Mouse (Mus musculus): ENCODE measurements around the gene Lmbr1l. TPM values are rescaled to one million over a fixed set of nuclear protein-coding genes. Genes with fewer than 3 reads are reported as not detected.

The Lmbr1l gene
- polyA plus RNA-seq, 1 experiment from 2014 or later, result 4.9 TPM

- Histone ChIP-seq H3K9me3 (ENCODE audit: low read length) (no peaks in the 10 kb centered on the region), H3K27me3 (ENCODE audit: insufficient read depth, low read length) (no peaks in the 10 kb centered on the region), H3K4me2 (ENCODE audit: low read depth, low read length) (peak overlapping the region; percentile 98), H3K27ac (ENCODE audit: low read depth) (peak overlapping the region; percentile 68), H3K9ac (replicated peaks) (peak overlapping the region; percentile 99), H3K4me3 (ENCODE audit: low read depth, low read length) (peak overlapping the region; percentile 87), H3K4me1 (ENCODE audit: insufficient read depth) (peaks cover 32% of the 10 kb centered on the region), H3K36me3 (replicated peaks; ENCODE audit: insufficient read depth, low read length) (peaks cover 36% of the 10 kb centered on the region)
- DNase-seq, result peak; percentile 14
- 28% methylated on average over 11 of the region's 11 CpGs for WGBS (ENCODE audit: insufficient replicate concordance)
- TF ChIP-seq CTCF (IDR thresholded peaks at IDR 0.05; ENCODE audit: low read depth) (no peak), EP300 (IDR thresholded peaks at IDR 0.05; ENCODE audit: low read depth) (no peak)
- no peak for ATAC-seq
Measured at GRCm38 (mm10) chr15:98868346-98869063, 49.5 kb downstream of the Lmbr1l start.

DNA sequence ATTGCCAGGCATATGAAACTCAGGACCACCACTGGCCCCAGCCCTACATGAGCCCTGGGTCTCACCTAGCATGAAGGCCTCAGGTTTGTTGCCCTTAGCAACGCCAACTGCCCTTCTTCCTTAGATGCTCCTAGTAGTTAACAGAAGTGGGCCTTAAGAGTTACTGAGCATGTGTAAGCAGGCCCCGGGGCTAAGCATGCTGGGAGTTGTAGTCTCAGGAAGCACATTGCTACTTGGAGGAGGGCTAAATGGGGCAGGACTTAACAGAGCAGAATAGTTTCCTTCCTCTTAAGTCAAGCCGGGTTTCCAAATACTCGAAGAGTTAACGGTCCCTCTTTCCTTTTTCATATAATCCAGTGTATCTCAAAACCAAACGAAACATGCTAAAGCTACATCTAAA is 50.7 kb downstream of the Lmbr1l start:
- Histone ChIP-seq H3K27me3 (ENCODE audit: insufficient read depth, low read length) (no peaks in the 10 kb centered on the region), H3K4me1 (ENCODE audit: insufficient read depth) (peaks cover 32% of the 10 kb centered on the region), H3K4me2 (ENCODE audit: low read depth, low read length) (peak overlapping the region; percentile 98), H3K4me3 (ENCODE audit: low read depth, low read length) (peak overlapping the region; percentile 87), H3K9ac (replicated peaks) (peak overlapping the region; percentile 99), H3K36me3 (replicated peaks; ENCODE audit: insufficient read depth, low read length) (peaks cover 48% of the 10 kb centered on the region), H3K9me3 (ENCODE audit: low read length) (no peaks in the 10 kb centered on the region), H3K27ac (ENCODE audit: low read depth) (peak overlapping the region; percentile 68)
- TF ChIP-seq EP300 (IDR thresholded peaks at IDR 0.05; ENCODE audit: low read depth) (no peak), CTCF (IDR thresholded peaks at IDR 0.05; ENCODE audit: low read depth) (no peak)
- WGBS (ENCODE audit: insufficient replicate concordance), result 26% methylated on average over 6 of the region's 6 CpGs
- ATAC-seq (no peak), DNase-seq (peak; percentile 57)

- Histone ChIP-seq H3K27ac (ENCODE audit: low read depth) (no peak overlapping the region), H3K9ac (replicated peaks) (no peak overlapping the region), H3K27me3 (ENCODE audit: insufficient read depth, low read length) (no peaks in the 10 kb centered on the region), H3K4me1 (ENCODE audit: insufficient read depth) (peaks cover 32% of the 10 kb centered on the region), H3K9me3 (ENCODE audit: low read length) (no peaks in the 10 kb centered on the region), H3K36me3 (replicated peaks; ENCODE audit: insufficient read depth, low read length) (peaks cover 56% of the 10 kb centered on the region), H3K4me3 (ENCODE audit: low read depth, low read length) (no peak overlapping the region), H3K4me2 (ENCODE audit: low read depth, low read length) (no peak overlapping the region)
- DNase-seq (no peak), ATAC-seq (no peak)
- 84% methylated on average over 5 of the region's 5 CpGs for WGBS (ENCODE audit: insufficient replicate concordance)
- TF ChIP-seq EP300 (IDR thresholded peaks at IDR 0.05; ENCODE audit: low read depth), result no peak
- TF ChIP-seq CTCF (IDR thresholded peaks at IDR 0.05; ENCODE audit: low read depth), result no peak
Measured at GRCm38 (mm10) chr15:98866501-98866900, 51.5 kb downstream of the Lmbr1l start.

- ATAC-seq (no peak), DNase-seq (no peak)
- Histone ChIP-seq H3K36me3 (replicated peaks; ENCODE audit: insufficient read depth, low read length) (peaks cover 63% of the 10 kb centered on the region), H3K27me3 (ENCODE audit: insufficient read depth, low read length) (no peaks in the 10 kb centered on the region), H3K9ac (replicated peaks) (no peak overlapping the region), H3K27ac (ENCODE audit: low read depth) (no peak overlapping the region), H3K4me3 (ENCODE audit: low read depth, low read length) (no peak overlapping the region), H3K4me2 (ENCODE audit: low read depth, low read length) (no peak overlapping the region), H3K9me3 (ENCODE audit: low read length) (no peaks in the 10 kb centered on the region), H3K4me1 (ENCODE audit: insufficient read depth) (peaks cover 32% of the 10 kb centered on the region)
- no peak for TF ChIP-seq EP300 (IDR thresholded peaks at IDR 0.05; ENCODE audit: low read depth)
- TF ChIP-seq CTCF (IDR thresholded peaks at IDR 0.05; ENCODE audit: low read depth), result no peak
- 93% methylated on average over 8 of the region's 8 CpGs for WGBS (ENCODE audit: insufficient replicate concordance)
Measured at GRCm38 (mm10) chr15:98865771-98866170, 52.3 kb downstream of the Lmbr1l start.

DNA sequence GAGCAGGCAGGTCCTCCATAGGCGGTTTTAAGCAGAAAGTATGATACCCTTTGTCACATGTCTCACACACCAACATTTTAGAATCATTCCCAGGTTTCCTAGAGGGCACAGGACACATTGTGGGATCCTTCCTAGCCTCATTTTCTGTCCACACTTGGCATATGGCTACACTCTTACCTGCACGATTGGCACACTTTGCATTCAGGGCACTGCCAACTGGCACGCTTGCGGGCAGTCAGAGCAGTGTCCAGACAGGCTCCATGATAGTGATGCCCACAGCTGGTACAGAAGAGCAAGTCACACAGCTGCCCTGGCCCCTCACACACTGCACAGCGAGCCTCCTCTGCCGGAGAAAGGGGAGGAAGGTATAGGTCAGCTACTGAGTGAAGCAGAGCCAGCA is 53.1 kb downstream of the Lmbr1l start:
- H3K4me2 ChIP-seq (ENCODE audit: low read depth, low read length), result no peak overlapping the region
- H3K36me3 ChIP-seq (replicated peaks; ENCODE audit: insufficient read depth, low read length), result peaks cover 72% of the 10 kb centered on the region
- H3K4me1 ChIP-seq (ENCODE audit: insufficient read depth), result peaks cover 30% of the 10 kb centered on the region
- no peaks in the 10 kb centered on the region for H3K27me3 ChIP-seq (ENCODE audit: insufficient read depth, low read length)
- H3K9ac ChIP-seq (replicated peaks), result no peak overlapping the region
- no peak for ATAC-seq
- H3K9me3 ChIP-seq (ENCODE audit: low read length), result no peaks in the 10 kb centered on the region
- no peak for TF ChIP-seq EP300 (IDR thresholded peaks at IDR 0.05; ENCODE audit: low read depth)
- TF ChIP-seq CTCF (IDR thresholded peaks at IDR 0.05; ENCODE audit: low read depth), result no peak
- no peak overlapping the region for H3K27ac ChIP-seq (ENCODE audit: low read depth)
- H3K4me3 ChIP-seq (ENCODE audit: low read depth, low read length), result no peak overlapping the region
- no peak for DNase-seq
- WGBS (ENCODE audit: insufficient replicate concordance), result 92% methylated on average over 6 of the region's 6 CpGs

DNA sequence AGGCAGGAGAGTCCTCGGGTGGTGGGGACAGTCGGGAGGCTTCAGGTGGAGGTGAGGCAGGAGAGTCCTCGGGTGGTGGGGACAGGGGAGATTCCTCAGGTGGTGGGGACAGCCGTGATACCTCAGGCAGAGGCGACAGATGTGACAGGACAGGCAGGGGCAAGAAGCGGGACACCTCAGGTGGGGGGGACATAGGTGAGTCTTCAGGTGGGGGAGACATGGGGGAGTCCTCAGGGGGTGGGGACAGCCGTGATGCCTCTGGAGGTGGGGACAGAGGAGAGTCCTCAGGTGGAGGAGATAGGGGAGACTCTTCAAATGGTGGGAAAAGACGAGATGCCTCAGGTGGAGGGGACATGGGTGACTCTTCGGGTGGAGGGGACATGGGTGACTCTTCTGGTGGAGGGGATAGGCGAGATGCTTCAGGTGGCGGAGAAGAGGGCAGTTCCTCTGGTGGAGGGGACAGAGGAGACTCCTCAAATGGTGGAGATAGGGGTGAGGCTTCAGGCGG is 54.5 kb downstream of the Lmbr1l start:
- Histone ChIP-seq H3K9ac (replicated peaks) (no peak overlapping the region), H3K4me2 (ENCODE audit: low read depth, low read length) (no peak overlapping the region), H3K4me3 (ENCODE audit: low read depth, low read length) (no peak overlapping the region), H3K27ac (ENCODE audit: low read depth) (no peak overlapping the region), H3K4me1 (ENCODE audit: insufficient read depth) (peaks cover 17% of the 10 kb centered on the region), H3K36me3 (replicated peaks; ENCODE audit: insufficient read depth, low read length) (peaks cover 84% of the 10 kb centered on the region), H3K9me3 (ENCODE audit: low read length) (no peaks in the 10 kb centered on the region), H3K27me3 (ENCODE audit: insufficient read depth, low read length) (no peaks in the 10 kb centered on the region)
- no peak for ATAC-seq
- TF ChIP-seq CTCF (IDR thresholded peaks at IDR 0.05; ENCODE audit: low read depth) (no peak), EP300 (IDR thresholded peaks at IDR 0.05; ENCODE audit: low read depth) (no peak)
- whole genome bisulfite sequencing (ENCODE audit: insufficient replicate concordance), result 88% methylated on average over 12 of the region's 12 CpGs
- no peak for DNase-seq
